Mouse (Mus musculus) thymus, adult 2 months (tissue): ENCODE measurements at regions not wholly inside any gene's neighbourhood (a gene's known extent, or its start where the extent isn't known, plus 50 kb on each side); places are given as distances from the start of the nearest gene placed in this dataset.

ENCODE experiments used
- DNase-seq: peaks from one replicate; pipeline ENCODE4 v3.0.0; 2021
- H3K27ac ChIP-seq: fragments of 200-500 bp; 2 replicates; pipeline ENCODE4 v1.5.1; 2012; ENCODE audit warnings: low read length, control low read depth; ENCODE audit not compliant: control insufficient read depth, insufficient read depth
- H3K27me3 ChIP-seq: fragments of 200-500 bp; 2 replicates; pipeline ENCODE4 v1.6.1; 2012; ENCODE audit warnings: mild to moderate bottlenecking, low read length, moderate library complexity, mixed read lengths; ENCODE audit not compliant: control insufficient read depth, insufficient read depth
- H3K36me3 ChIP-seq: fragments of 200-500 bp; 2 replicates; pipeline ENCODE4 v1.6.1; 2012; ENCODE audit warnings: mild to moderate bottlenecking, low read length, moderate library complexity; ENCODE audit not compliant: control insufficient read depth, insufficient read depth
- H3K4me1 ChIP-seq: fragments of 200-500 bp; replicated peaks from 2 replicates; pipeline ENCODE4 v1.6.1; 2012; ENCODE audit warnings: low read length; ENCODE audit not compliant: control insufficient read depth, insufficient read depth
- H3K4me3 ChIP-seq: fragments of 200-500 bp; 2 replicates; pipeline ENCODE4 v1.5.1; 2012; ENCODE audit warnings: mild to moderate bottlenecking, low read length, control low read depth, moderate library complexity; ENCODE audit not compliant: control insufficient read depth, insufficient read depth
- CTCF ChIP-seq: fragments of 200-500 bp; IDR thresholded peaks from 2 replicates; pipeline ENCODE4 v1.5.1; 2012; ENCODE audit warnings: mild to moderate bottlenecking, control low read depth, low read length, moderate library complexity, borderline replicate concordance; ENCODE audit not compliant: control insufficient read depth, poor library complexity, insufficient read depth; ENCODE audit errors: extremely low read depth
- POLR2A ChIP-seq: fragments of 200-500 bp; IDR thresholded peaks from 2 replicates; pipeline ENCODE4 v1.6.1; 2012; ENCODE audit warnings: mild to moderate bottlenecking, low read length, control low read depth, moderate library complexity; ENCODE audit not compliant: control insufficient read depth, poor library complexity, insufficient read depth; ENCODE audit errors: extremely low read depth
- WGBS: fragments of 180-500 bp; shearing (Covaris S2); methylation state at CpG from one replicate; pipeline ENCODE4 v1.1.7; 2018; 5-methylcytosine and 5-hydroxymethylcytosine counted together

DNA sequence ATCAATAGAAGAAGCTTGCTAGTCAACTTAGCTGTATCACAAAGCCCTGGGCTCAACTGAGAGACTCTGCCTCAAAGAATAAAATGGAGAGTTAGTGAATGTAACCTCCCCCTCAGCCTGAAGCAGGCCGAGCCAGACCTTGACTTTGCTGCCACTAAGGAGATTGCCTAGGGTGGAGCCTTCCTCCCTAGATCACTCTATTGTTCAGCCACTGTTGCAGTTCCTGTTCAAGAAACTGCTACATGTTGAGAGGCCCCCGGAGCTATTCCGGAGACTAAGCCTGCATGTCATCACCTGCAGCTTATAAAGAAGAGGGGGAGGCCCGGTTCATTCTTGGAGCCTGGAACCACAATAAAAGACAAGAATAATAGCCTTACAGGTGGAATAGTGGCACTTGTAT is 257.9 kb downstream of the Adgrg6 start:
- H3K4me3 ChIP-seq: no peak overlapping the region
- DNase-seq: no peak
- H3K4me1 ChIP-seq: no peaks in the 10 kb centered on the region
- no peaks in the 10 kb centered on the region for H3K36me3 ChIP-seq
- no peak overlapping the region for H3K27ac ChIP-seq
- WGBS: 92% methylated on average over 4 of the region's 4 CpGs
- TF ChIP-seq POLR2A (no peak), CTCF (no peak)
- no peaks in the 10 kb centered on the region for H3K27me3 ChIP-seq

DNA sequence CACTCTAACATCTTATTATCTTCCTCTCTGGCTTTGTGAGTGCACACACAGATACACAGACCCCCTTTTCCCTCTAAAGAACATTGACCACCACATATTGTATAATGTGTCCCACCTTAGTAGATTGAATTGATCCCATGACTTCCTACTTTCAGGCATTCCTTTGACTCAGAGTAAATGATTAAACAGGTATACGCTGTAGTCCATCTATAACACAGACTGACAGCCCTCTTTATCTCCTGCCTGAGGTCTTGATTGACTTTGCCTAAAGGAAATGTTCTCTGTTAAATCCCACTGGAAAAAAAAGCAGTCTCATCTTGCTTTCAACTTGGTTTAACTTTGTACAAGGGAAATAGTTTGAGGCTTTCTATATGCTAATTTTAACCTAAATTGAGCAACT is 268.8 kb downstream of the Adgrg6 start:
- no peak for DNase-seq
- no peaks in the 10 kb centered on the region for H3K36me3 ChIP-seq
- H3K4me3 ChIP-seq: no peak overlapping the region
- H3K27ac ChIP-seq: no peak overlapping the region
- no peaks in the 10 kb centered on the region; the same call in 1 of the 2 replicates for H3K27me3 ChIP-seq
- H3K4me1 ChIP-seq: no peaks in the 10 kb centered on the region
- 96% methylated on average over 1 of the region's 1 CpGs for WGBS
- TF ChIP-seq POLR2A (no peak), CTCF (no peak)

DNA sequence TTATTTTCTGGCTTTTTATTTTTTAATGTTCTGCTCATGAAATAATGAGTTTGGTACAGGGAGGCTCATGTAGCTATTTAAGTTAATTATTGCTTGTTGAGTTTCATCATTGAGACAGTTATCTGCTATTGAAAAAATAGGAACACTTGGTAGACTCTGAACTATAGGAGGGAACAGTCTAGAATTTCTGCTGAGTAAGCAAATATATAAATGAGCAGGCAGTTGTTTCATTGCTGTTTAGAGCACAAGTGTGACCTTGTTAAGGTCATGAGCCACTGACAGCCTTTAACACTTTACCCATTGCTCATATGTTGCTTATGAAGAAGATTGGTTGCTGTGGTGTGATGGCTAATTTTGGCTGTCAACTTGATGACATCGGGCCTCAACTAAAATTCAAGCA is 270.0 kb downstream of the Adgrg6 start:
- 97% methylated on average over 1 of the region's 1 CpGs for WGBS
- Histone ChIP-seq H3K4me3 (no peak overlapping the region), H3K27ac (no peak overlapping the region), H3K27me3 (no peaks in the 10 kb centered on the region; the same call in 1 of the 2 replicates), H3K4me1 (no peaks in the 10 kb centered on the region), H3K36me3 (no peaks in the 10 kb centered on the region)
- TF ChIP-seq POLR2A: no peak
- no peak for TF ChIP-seq CTCF
- DNase-seq: no peak

DNA sequence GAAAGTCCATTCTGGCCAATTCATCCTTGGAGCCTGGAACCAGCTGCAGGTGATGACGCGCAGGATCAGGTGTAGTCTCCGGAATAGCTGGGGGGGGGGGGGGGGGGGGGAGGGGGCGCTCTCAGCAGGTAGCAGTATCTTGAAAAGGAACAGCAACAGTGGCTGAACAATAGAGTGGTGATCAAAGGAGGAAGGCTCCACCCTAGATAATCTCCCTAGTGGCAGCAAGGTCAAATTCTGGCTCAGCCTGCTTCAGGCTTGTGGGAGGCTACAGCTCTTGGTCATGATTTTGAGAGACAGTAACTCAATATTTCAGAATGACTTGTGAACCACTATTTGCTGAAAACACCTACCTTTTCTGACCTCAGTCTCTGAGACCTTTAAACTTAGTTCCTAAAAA is 275.5 kb downstream of the Adgrg6 start:
- H3K4me3 ChIP-seq: no peak overlapping the region
- WGBS: 77% methylated on average over 4 of the region's 4 CpGs
- no peak overlapping the region for H3K27ac ChIP-seq
- DNase-seq: no peak
- no peak for TF ChIP-seq POLR2A
- no peak for TF ChIP-seq CTCF
- H3K36me3 ChIP-seq: no peaks in the 10 kb centered on the region
- H3K27me3 ChIP-seq: no peaks in the 10 kb centered on the region
- H3K4me1 ChIP-seq: no peaks in the 10 kb centered on the region

DNA sequence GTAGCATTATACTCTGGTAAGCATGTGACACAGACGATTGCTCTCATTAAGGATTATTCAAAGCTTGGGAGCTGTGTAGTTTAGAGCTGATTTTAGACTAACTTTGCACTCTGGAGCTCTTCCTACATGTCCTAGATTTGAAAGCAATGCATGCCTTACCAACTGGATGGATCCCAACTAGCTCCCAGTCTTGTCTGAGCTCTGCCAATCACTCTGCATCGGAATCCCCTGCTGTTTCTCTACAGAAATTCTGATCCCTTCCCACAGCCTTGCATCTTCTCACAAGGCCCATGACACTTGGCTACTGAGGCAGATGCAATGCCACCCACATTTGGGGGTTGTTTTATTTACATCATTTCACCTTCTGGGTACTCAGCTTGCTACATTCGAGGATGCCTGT is 277.8 kb downstream of the Adgrg6 start:
- TF ChIP-seq POLR2A (no peak), CTCF (no peak)
- no peak for DNase-seq
- whole genome bisulfite sequencing: 95% methylated on average over 3 of the region's 3 CpGs
- no peaks in the 10 kb centered on the region for H3K27me3 ChIP-seq
- H3K27ac ChIP-seq: no peak overlapping the region
- H3K4me1 ChIP-seq: no peaks in the 10 kb centered on the region
- H3K4me3 ChIP-seq: no peak overlapping the region
- H3K36me3 ChIP-seq: no peaks in the 10 kb centered on the region

DNA sequence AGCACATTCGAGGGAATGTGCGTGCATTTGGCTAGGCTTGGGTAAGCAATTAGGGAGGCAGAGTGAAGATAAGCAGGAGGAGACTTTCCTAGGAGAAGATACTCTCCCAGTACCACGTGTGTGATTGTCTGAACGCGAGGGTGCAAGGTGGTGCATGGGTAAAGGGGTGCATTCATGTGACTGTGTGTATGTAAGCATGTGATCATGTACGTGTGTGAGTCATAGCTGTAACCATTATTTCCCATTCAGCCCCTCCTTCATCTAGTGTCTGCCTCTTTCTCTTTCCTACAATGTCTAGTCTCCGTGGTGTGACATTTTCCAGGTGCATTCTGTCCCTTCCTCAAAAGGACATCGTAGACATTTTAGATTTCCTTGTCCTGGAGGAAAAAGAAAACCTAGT is 273.8 kb downstream of the Hivep2 start:
- no peak overlapping the region for H3K4me3 ChIP-seq
- TF ChIP-seq POLR2A (no peak), CTCF (no peak)
- 97% methylated on average over 8 of the region's 8 CpGs for WGBS
- no peak overlapping the region for H3K27ac ChIP-seq
- no peak for DNase-seq
- H3K36me3 ChIP-seq: no peaks in the 10 kb centered on the region
- H3K4me1 ChIP-seq: peaks cover 4% of the 10 kb centered on the region; the same call in 1 of the 2 replicates
- no peaks in the 10 kb centered on the region for H3K27me3 ChIP-seq
